Mouse (Mus musculus) heart, embryonic 11.5 days (tissue): Measurements from ENCODE around the gene Car5b. TPM values are rescaled to one million over a fixed set of nuclear protein-coding genes. Genes with fewer than 3 reads are reported as not detected.

Experiments
- ATAC-seq: fragments of 200-750 bp; cut with Nextera tagmentation; replicated peaks from 2 replicates; pipeline ENCODE4 v1.8.0; 2017; ENCODE audit warnings: moderate library complexity; ENCODE audit not compliant: insufficient number of reproducible peaks, low FRiP score, low TSS enrichment
- H3K27ac ChIP-seq: fragments of 300-500 bp; sonication (generic); 2 replicates; pipeline ENCODE4 v1.5.1; 2014; ENCODE audit warnings: mild to moderate bottlenecking, low read depth, low read length
- H3K27me3 ChIP-seq: fragments of 300-500 bp; sonication (generic); 2 replicates; pipeline ENCODE4 v1.6.1; 2014; ENCODE audit warnings: mild to moderate bottlenecking, low read length, mixed read lengths; ENCODE audit not compliant: control insufficient read depth, insufficient read depth
- H3K36me3 ChIP-seq: fragments of 300-500 bp; sonication (generic); 2 replicates; pipeline ENCODE4 v1.6.1; 2014; ENCODE audit warnings: mild to moderate bottlenecking, low read length, moderate library complexity, mixed read lengths; ENCODE audit not compliant: control insufficient read depth, insufficient read depth
- H3K4me1 ChIP-seq: fragments of 300-500 bp; sonication (generic); 2 replicates; pipeline ENCODE4 v1.6.1; 2014; ENCODE audit warnings: low read length; ENCODE audit not compliant: control insufficient read depth, insufficient read depth
- H3K4me2 ChIP-seq: fragments of 300-500 bp; sonication (generic); 2 replicates; pipeline ENCODE4 v1.6.1; 2014; ENCODE audit warnings: mild to moderate bottlenecking, moderate library complexity
- H3K4me3 ChIP-seq: fragments of 300-500 bp; sonication (generic); 2 replicates; pipeline ENCODE4 v1.5.1; 2014; ENCODE audit warnings: low read depth, low read length
- H3K9ac ChIP-seq: fragments of 300-500 bp; sonication (generic); 2 replicates; pipeline ENCODE4 v1.6.1; 2014; ENCODE audit warnings: mild to moderate bottlenecking, low read depth, low read length, moderate library complexity
- H3K9me3 ChIP-seq: fragments of 300-500 bp; sonication (generic); replicated peaks from 2 replicates; pipeline ENCODE4 v1.6.1; 2016; ENCODE audit warnings: low read length; ENCODE audit not compliant: control insufficient read depth
- WGBS: fragments of 180-500 bp; shearing (Covaris S2); extraction: QIAGEN DNeasy Blood & Tissue Kit; methylation state at CpG from one replicate; pipeline ENCODE4 v1.1.7; 2014; ENCODE audit not compliant: insufficient replicate concordance; 5-methylcytosine and 5-hydroxymethylcytosine counted together
- polyA plus RNA-seq: library from polyadenylated mRNA; unstranded; fragments of >200 nt; fragmentation: Nextera tagmentation; extraction: Ambion mirVana; gene quantifications from 2 replicates; pipeline ENCODE4 v1.2.1, GENCODE M21; 2014

Gene Car5b
- polyA plus RNA-seq, 1 experiment from 2014 or later: 0.11 TPM

DNA sequence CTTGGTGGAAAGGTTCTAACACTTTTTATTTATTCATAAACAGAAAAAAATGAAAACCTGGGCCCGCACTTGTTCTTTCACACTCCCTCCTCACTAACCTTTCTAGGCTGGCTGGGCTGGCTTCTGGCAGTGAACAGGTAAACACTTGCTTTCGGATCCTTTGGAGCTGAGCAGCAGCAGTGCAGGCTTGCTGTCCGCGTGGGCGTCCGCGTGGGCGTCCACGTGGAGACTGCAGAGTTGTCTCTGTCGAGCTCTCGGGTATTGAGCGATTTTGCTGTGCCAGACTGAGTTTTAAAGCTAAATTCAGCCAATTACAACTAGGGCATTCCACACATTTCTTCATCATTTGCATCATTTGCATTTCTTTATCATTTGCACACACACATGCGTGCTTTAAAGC is 14.3 kb upstream of the Car5b start:
- ATAC-seq: no peak
- no peak overlapping the region for H3K9ac ChIP-seq
- 61% methylated on average over 13 of the region's 13 CpGs for WGBS

GRCm38 (mm10) chrX:164038882-164039281 is 11.1 kb upstream of the Car5b start:
- 61% methylated on average over 2 of the region's 2 CpGs for WGBS
- Histone ChIP-seq H3K27ac (no peak overlapping the region), H3K4me1 (no peaks in the 10 kb centered on the region), H3K36me3 (no peaks in the 10 kb centered on the region), H3K4me2 (no peak overlapping the region), H3K9ac (no peak overlapping the region), H3K9me3 (no peaks in the 10 kb centered on the region), H3K27me3 (no peaks in the 10 kb centered on the region), H3K4me3 (no peak overlapping the region)
- no peak for ATAC-seq

More for the DNA sequence above, 14.3 kb upstream of the Car5b start:
- Histone ChIP-seq H3K4me1 (no peaks in the 10 kb centered on the region), H3K27me3 (no peaks in the 10 kb centered on the region), H3K9me3 (no peaks in the 10 kb centered on the region), H3K4me3 (no peak overlapping the region), H3K4me2 (no peak overlapping the region), H3K36me3 (no peaks in the 10 kb centered on the region), H3K27ac (no peak overlapping the region)

GRCm38 (mm10) chrX:164035931-164036330 is 8.1 kb upstream of the Car5b start:
- no peak overlapping the region for H3K4me3 ChIP-seq
- no peak for ATAC-seq
- 71% methylated on average over 7 of the region's 7 CpGs for WGBS
- no peaks in the 10 kb centered on the region for H3K36me3 ChIP-seq
- no peaks in the 10 kb centered on the region for H3K4me1 ChIP-seq
- no peak overlapping the region for H3K4me2 ChIP-seq
- H3K27ac ChIP-seq: no peak overlapping the region
- H3K9me3 ChIP-seq: no peaks in the 10 kb centered on the region
- H3K9ac ChIP-seq: no peak overlapping the region
- H3K27me3 ChIP-seq: no peaks in the 10 kb centered on the region

DNA sequence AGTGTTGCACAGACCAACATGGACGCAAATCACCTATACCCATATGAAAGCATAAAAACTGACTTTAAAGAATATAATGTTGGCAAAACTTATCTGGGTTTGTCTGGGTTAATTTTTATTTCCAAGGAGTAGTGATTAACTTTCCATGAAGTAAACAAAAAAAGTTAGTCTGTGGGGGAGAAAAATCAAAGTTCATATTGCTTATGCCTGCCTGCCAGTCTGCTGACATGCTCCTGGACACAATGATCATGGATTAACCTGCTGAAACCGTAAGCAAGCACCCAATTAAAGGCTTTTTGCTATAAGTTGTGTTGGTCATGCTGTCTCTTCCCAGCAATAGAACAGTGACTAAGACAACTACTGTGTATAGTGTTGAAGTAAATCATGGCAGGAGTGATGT is 7.6 kb upstream of the Car5b start:
- Histone ChIP-seq H3K4me1 (no peaks in the 10 kb centered on the region), H3K36me3 (no peaks in the 10 kb centered on the region), H3K27me3 (no peaks in the 10 kb centered on the region), H3K9ac (no peak overlapping the region), H3K4me2 (no peak overlapping the region), H3K4me3 (no peak overlapping the region), H3K9me3 (no peaks in the 10 kb centered on the region), H3K27ac (no peak overlapping the region)
- ATAC-seq: no peak
- 84% methylated on average over 2 of the region's 2 CpGs for WGBS

DNA sequence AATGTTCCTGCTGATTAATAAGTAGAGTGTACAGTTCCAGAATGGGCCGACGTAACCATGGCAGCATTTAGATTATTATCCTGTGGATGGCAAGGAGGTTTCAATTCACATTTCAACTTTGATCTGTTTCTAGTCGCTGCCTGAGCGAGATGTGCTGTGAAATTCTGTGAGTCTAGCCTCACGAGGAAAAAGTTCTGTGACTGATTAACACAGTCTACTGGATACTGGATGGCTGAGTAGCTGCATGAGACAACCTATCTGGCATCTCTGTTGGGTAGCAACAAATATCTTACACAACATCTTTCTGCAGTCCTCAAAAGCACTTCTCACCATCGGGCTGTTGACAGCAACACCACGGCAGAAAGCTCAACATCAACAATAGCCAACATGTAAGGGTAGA is 4.7 kb upstream of the Car5b start:
- no peak overlapping the region for H3K4me3 ChIP-seq
- no peak overlapping the region for H3K4me2 ChIP-seq
- no peak overlapping the region for H3K27ac ChIP-seq
- 75% methylated on average over 7 of the region's 7 CpGs for WGBS
- H3K36me3 ChIP-seq: no peaks in the 10 kb centered on the region
- ATAC-seq: no peak
- H3K27me3 ChIP-seq: no peaks in the 10 kb centered on the region
- no peaks in the 10 kb centered on the region for H3K4me1 ChIP-seq
- no peaks in the 10 kb centered on the region for H3K9me3 ChIP-seq
- H3K9ac ChIP-seq: no peak overlapping the region

DNA sequence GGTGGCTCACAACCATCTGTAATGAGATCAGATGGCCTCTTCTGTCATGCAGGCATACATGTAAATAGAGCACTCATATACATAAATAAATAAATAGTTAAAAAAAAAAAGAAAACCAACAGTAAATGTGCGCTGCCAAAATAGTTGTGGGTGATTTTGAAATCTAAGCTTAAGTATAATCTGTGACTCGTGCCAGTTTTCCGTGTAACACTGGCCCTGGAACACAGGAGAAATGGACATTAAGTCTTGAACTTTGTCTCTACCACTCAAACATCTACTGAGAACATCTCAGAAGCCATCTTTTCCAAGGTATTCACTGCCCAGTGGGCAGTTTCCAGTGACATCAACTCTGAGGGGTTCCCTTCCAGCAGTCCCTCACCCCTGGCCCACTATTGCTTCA is 12.2 kb downstream of the Car5b start:
- Histone ChIP-seq H3K27ac (no peak overlapping the region), H3K9ac (no peak overlapping the region), H3K4me3 (no peak overlapping the region), H3K4me1 (no peaks in the 10 kb centered on the region), H3K9me3 (no peaks in the 10 kb centered on the region), H3K4me2 (no peak overlapping the region), H3K36me3 (no peaks in the 10 kb centered on the region), H3K27me3 (no peaks in the 10 kb centered on the region)
- ATAC-seq: no peak
- 82% methylated on average over 3 of the region's 3 CpGs for WGBS

DNA sequence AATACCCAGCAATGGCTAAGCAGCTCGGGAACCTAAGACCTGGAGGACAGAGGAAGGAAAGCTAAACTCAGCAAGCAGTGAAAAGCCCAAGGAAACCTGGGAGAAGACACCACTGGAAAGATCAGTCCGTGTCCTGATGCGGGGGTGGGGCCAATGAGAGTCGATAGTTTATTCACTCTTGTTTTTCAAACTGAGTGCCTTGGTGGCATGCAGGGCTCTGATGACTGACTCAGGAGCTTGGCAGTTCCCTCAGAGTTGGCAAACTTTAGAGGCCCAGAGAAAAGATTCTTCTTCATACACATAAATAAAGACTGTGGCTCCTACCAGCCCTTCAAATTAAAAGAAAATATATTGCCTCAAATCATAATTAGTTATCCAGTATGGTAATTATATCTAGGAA is 12.8 kb downstream of the Car5b start:
- H3K27me3 ChIP-seq: no peaks in the 10 kb centered on the region
- ATAC-seq: no peak
- 74% methylated on average over 4 of the region's 4 CpGs for WGBS

GRCm38 (mm10) chrX:164013318-164013717 is 14.5 kb downstream of the Car5b start:
- 68% methylated on average over 2 of the region's 2 CpGs for WGBS
- no peak overlapping the region for H3K4me3 ChIP-seq
- ATAC-seq: no peak

More for the DNA sequence above, 12.8 kb downstream of the Car5b start:
- Histone ChIP-seq H3K4me2 (no peak overlapping the region), H3K9ac (no peak overlapping the region), H3K9me3 (no peaks in the 10 kb centered on the region), H3K4me3 (no peak overlapping the region), H3K4me1 (no peaks in the 10 kb centered on the region), H3K27ac (no peak overlapping the region), H3K36me3 (no peaks in the 10 kb centered on the region)

GRCm38 (mm10) chrX:164004809-164005208 is 23.0 kb downstream of the Car5b start:
- Histone ChIP-seq H3K27ac (no peak overlapping the region), H3K9me3 (no peaks in the 10 kb centered on the region), H3K4me2 (no peak overlapping the region), H3K4me1 (no peaks in the 10 kb centered on the region), H3K27me3 (no peaks in the 10 kb centered on the region), H3K36me3 (no peaks in the 10 kb centered on the region), H3K9ac (no peak overlapping the region), H3K4me3 (no peak overlapping the region)
- no peak for ATAC-seq
- 29% methylated on average over 2 of the region's 2 CpGs for WGBS

More at GRCm38 (mm10) chrX:164013318-164013717, 14.5 kb downstream of the Car5b start:
- H3K4me1 ChIP-seq: no peaks in the 10 kb centered on the region
- H3K4me2 ChIP-seq: no peak overlapping the region
- H3K27me3 ChIP-seq: no peaks in the 10 kb centered on the region
- H3K9ac ChIP-seq: no peak overlapping the region
- H3K36me3 ChIP-seq: no peaks in the 10 kb centered on the region
- H3K27ac ChIP-seq: no peak overlapping the region
- H3K9me3 ChIP-seq: no peaks in the 10 kb centered on the region
